Mouse (Mus musculus): ENCODE measurements at regions not wholly inside any gene's neighbourhood (a gene's known extent, or its start where the extent isn't known, plus 50 kb on each side); places are given as distances from the start of the nearest gene placed in this dataset.

- TF ChIP-seq CTCF (IDR thresholded peaks at IDR 0.05) = no peak
- TF ChIP-seq EP300 (IDR thresholded peaks at IDR 0.05) = no peak
These were observed 112.0 kb upstream of the Spred2 start for GRCm38 (mm10) chr11:19811992-19812690.
